15 mouse cellular contexts compared by ENCODE assay signal in genomic region chr6:50662925-50663583, GRCm38 (mm10). TPM values are rescaled to one million over a fixed set of nuclear protein-coding genes. Genes with fewer than 3 reads are reported as not detected.
A peak's percentile ranks its signal among the peaks of the same experiment; 100 is the strongest.
DNase-seq lines count a peak whose midpoint lies in the region; ATAC-seq and TF ChIP-seq lines count a peak whose summit lies in the region.
"Had no signal": no experiment of that assay in that cellular context is flagged by ENCODE, and none has a peak within 500 bp of the region (broad histone marks: within the 10 kb centered on the region; RNA-seq: fewer than 3 reads in every experiment).

No protein-coding gene starts in this region.

- TF ChIP-seq CTCF in stomach, postnatal 0 days (IDR thresholded peaks at IDR 0.05; ENCODE audit: low read depth) = no peak

- H3K27me3 ChIP-seq in heart, embryonic 13.5 days (replicated peaks) = no peaks in the 10 kb centered on the region
- H3K27me3 ChIP-seq in liver, embryonic 12.5 days (replicated peaks) = no peaks in the 10 kb centered on the region
- no peaks in the 10 kb centered on the region for H3K27me3 ChIP-seq in stomach, postnatal 0 days (ENCODE audit: control insufficient read depth, insufficient read depth, low read length)
- H3K27me3 ChIP-seq in intestine, embryonic 16.5 days (replicated peaks; ENCODE audit: control insufficient read depth, insufficient read depth, low read length) = no peaks in the 10 kb centered on the region
- H3K27me3 ChIP-seq: stomach, embryonic 15.5 days had no signal

- 0 out of 2 replicates have a peak, but pooled peaks cover 9% of the 10 kb centered on the region for H3K4me1 ChIP-seq in heart, embryonic 13.5 days
- no peaks in the 10 kb centered on the region for H3K4me1 ChIP-seq in liver, embryonic 12.5 days
- H3K4me1 ChIP-seq in stomach, postnatal 0 days (replicated peaks; ENCODE audit: control insufficient read depth, insufficient read depth) = no peaks in the 10 kb centered on the region
- H3K4me1 ChIP-seq in intestine, embryonic 16.5 days (ENCODE audit: control insufficient read depth, insufficient read depth, low read length) = no peaks in the 10 kb centered on the region

- DNase-seq in heart, postnatal 25 days (ENCODE audit: low spot score) = no peak
- peak; percentile 94 for DNase-seq in Muller cell, postnatal 12 days (ENCODE audit: inconsistent ontology term)
- DNase-seq in cerebellum, adult 9-11 months = peak; percentile 66
- peak; percentile 29 for DNase-seq in kidney, postnatal 14 days
- no peak for DNase-seq in stomach, postnatal 0 days (ENCODE audit: low spot score)

- no peaks in the 10 kb centered on the region for H3K36me3 ChIP-seq in heart, embryonic 13.5 days
- H3K36me3 ChIP-seq in liver, embryonic 12.5 days = no peaks in the 10 kb centered on the region
- no peaks in the 10 kb centered on the region for H3K36me3 ChIP-seq in stomach, postnatal 0 days (ENCODE audit: control insufficient read depth, insufficient read depth, low read length)
- H3K36me3 ChIP-seq in intestine, embryonic 16.5 days (ENCODE audit: control insufficient read depth, insufficient read depth, low read length) = no peaks in the 10 kb centered on the region
- H3K36me3 ChIP-seq: stomach, embryonic 15.5 days had no signal

- no peak overlapping the region for H3K9ac ChIP-seq in heart, embryonic 13.5 days
- H3K9ac ChIP-seq in liver, embryonic 12.5 days = no peak overlapping the region
- H3K9ac ChIP-seq in stomach, postnatal 0 days (ENCODE audit: low read length) = no peak overlapping the region
- H3K9ac ChIP-seq in intestine, embryonic 16.5 days (ENCODE audit: low read depth, low read length) = no peak overlapping the region
- H3K9ac ChIP-seq: stomach, embryonic 15.5 days had no signal

- ATAC-seq in heart, embryonic 13.5 days (ENCODE audit: extremely low read depth, insufficient number of reproducible peaks, low FRiP score, low TSS enrichment) = no peak
- no peak for ATAC-seq in liver, embryonic 12.5 days
- ATAC-seq in stomach, postnatal 0 days (ENCODE audit: low FRiP score, low TSS enrichment) = no peak
- ATAC-seq in intestine, embryonic 16.5 days = no peak

- no peak overlapping the region for H3K4me3 ChIP-seq in heart, embryonic 13.5 days
- H3K4me3 ChIP-seq in liver, embryonic 12.5 days = no peak overlapping the region
- H3K4me3 ChIP-seq in stomach, postnatal 0 days (ENCODE audit: low read depth, low read length) = no peak overlapping the region
- H3K4me3 ChIP-seq in intestine, embryonic 16.5 days (ENCODE audit: low read length) = no peak overlapping the region
- H3K4me3 ChIP-seq: erythroblast, embryonic 14.5 days; stomach, embryonic 15.5 days had no signal

- H3K4me2 ChIP-seq in heart, embryonic 13.5 days = no peak overlapping the region
- H3K4me2 ChIP-seq in liver, embryonic 12.5 days = no peak overlapping the region
- no peak overlapping the region for H3K4me2 ChIP-seq in stomach, postnatal 0 days (replicated peaks; ENCODE audit: low read depth)
- no peak overlapping the region for H3K4me2 ChIP-seq in intestine, embryonic 16.5 days (ENCODE audit: low read depth, low read length)
- H3K4me2 ChIP-seq: stomach, embryonic 15.5 days had no signal

- TF ChIP-seq EP300 in stomach, postnatal 0 days (optimal IDR thresholded peaks at IDR 0.05) = no peak

- 60% methylated on average over 12 of the region's 12 CpGs for WGBS in heart, embryonic 13.5 days
- 69% methylated on average over 12 of the region's 12 CpGs for WGBS in liver, embryonic 12.5 days (ENCODE audit: insufficient replicate concordance)
- 66% methylated on average over 12 of the region's 12 CpGs for WGBS in stomach, postnatal 0 days
- WGBS in intestine, embryonic 16.5 days = 72% methylated on average over 12 of the region's 12 CpGs

- intact Hi-C loops in heart, postnatal 25 days (cut with DNase I) = no loop called here

- peak overlapping the region; percentile 32; the same call in 1 of the 2 replicates for H3K27ac ChIP-seq in heart, embryonic 13.5 days (replicated peaks)
- H3K27ac ChIP-seq in liver, embryonic 12.5 days = no peak overlapping the region
- H3K27ac ChIP-seq in stomach, postnatal 0 days (replicated peaks) = no peak overlapping the region
- H3K27ac ChIP-seq in intestine, embryonic 16.5 days (ENCODE audit: low read length) = no peak overlapping the region
- H3K27ac ChIP-seq: stomach, embryonic 15.5 days had no signal

- no peaks in the 10 kb centered on the region for H3K9me3 ChIP-seq in heart, embryonic 13.5 days
- no peaks in the 10 kb centered on the region for H3K9me3 ChIP-seq in liver, embryonic 12.5 days (replicated peaks)
- no peaks in the 10 kb centered on the region for H3K9me3 ChIP-seq in stomach, postnatal 0 days (ENCODE audit: control insufficient read depth, low read length)
- H3K9me3 ChIP-seq in intestine, embryonic 16.5 days (ENCODE audit: control insufficient read depth, low read length) = no peaks in the 10 kb centered on the region
- H3K9me3 ChIP-seq: stomach, embryonic 15.5 days had no signal

RNA-seq across cellular contexts. Expression of gene Npvf, which starts 8.8 kb away (rescaled TPM):
- not detected in 2 replicates for polyA plus RNA-seq in heart, embryonic 13.5 days (2015; fragmentation: Nextera tagmentation; extraction: Ambion mirVana)
- not detected for total RNA-seq in heart, postnatal 25 days (2021)
- not detected in 2 replicates for polyA plus RNA-seq in liver, embryonic 12.5 days (2016; fragmentation: Nextera tagmentation; extraction: Ambion mirVana)
- not detected in 2 replicates for polyA plus RNA-seq in stomach, postnatal 0 days (2015; fragmentation: Nextera tagmentation; extraction: Ambion mirVana)
- polyA plus RNA-seq in intestine, embryonic 16.5 days (2015; fragmentation: Nextera tagmentation; extraction: Ambion mirVana) = not detected in 2 replicates
- total RNA-seq: heart, adult 8-10 months; left cerebral cortex, postnatal 25 days; megakaryocyte-erythroid progenitor cell, adult 5-6 weeks had no signal
- polyA plus RNA-seq: C2C12; erythroblast, embryonic 14.5 days; intestine, embryonic 14.5 days; stomach, embryonic 15.5 days had no signal

Comparison
In these comparisons a context has a peak if more than half of its experiments do, and no peak if none do; other contexts are left out.
1. DNase-seq: peak in Muller cell, postnatal 12 days (single experiment), cerebellum, adult 9-11 months (single experiment) and kidney, postnatal 14 days (single experiment); none in heart, postnatal 25 days (single experiment) and stomach, postnatal 0 days (single experiment).